Mouse (Mus musculus): ENCODE results near the gene Gm8720.
"Not testable (repeated sequence)": the region's sequence is repeated elsewhere in the genome, so short reads cannot be mapped to it uniquely, and the experiment has no call there.

DNA sequence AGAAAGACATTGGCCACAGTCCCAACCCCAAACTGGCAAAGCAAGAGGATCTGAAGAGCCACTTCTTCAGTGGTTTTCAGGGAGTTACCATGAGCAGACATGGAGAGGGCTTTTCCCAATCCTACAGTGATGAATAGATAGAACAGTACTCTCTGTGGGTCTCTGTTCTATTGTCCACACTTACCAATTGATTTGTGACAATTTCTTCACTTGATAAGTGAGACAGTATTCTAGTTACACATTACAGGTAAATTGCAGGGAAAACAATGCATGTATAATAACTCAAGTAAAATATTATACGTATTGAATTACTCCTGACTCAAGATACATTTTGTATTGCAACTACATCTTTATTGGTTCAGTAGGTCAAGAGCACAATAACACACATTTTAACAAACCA, at the start of gene Gm8720:
- not testable (repeated sequence) for TF ChIP-seq POLR2A (IDR thresholded peaks at IDR 0.05; ENCODE audit: insufficient read length, low read depth); CEBPB (IDR thresholded peaks at IDR 0.05; ENCODE audit: insufficient read depth, poor library complexity, severe bottlenecking); POLR2AphosphoS2 (IDR thresholded peaks at IDR 0.05; ENCODE audit: insufficient read length, low read depth)
